Mouse (Mus musculus) heart, embryonic 10.5 days (tissue): ENCODE results near the gene Nr2c2. TPM values are rescaled to one million over a fixed set of nuclear protein-coding genes. Genes with fewer than 3 reads are reported as not detected.

Experiments
- DNase-seq: peaks from one replicate; pipeline ENCODE4 v3.0.0-alpha.2; 2017; ENCODE audit warnings: low spot score
- H3K27ac ChIP-seq: fragments of 300-500 bp; sonication (generic); 2 replicates; pipeline ENCODE4 v1.5.1; 2016; ENCODE audit warnings: mild to moderate bottlenecking
- H3K27me3 ChIP-seq: fragments of 300-500 bp; sonication (generic); 2 replicates; pipeline ENCODE4 v1.6.1; 2016; ENCODE audit warnings: mild to moderate bottlenecking; ENCODE audit not compliant: poor library complexity, insufficient read depth, severe bottlenecking
- H3K36me3 ChIP-seq: fragments of 300-500 bp; sonication (generic); 2 replicates; pipeline ENCODE4 v1.6.1; 2016; ENCODE audit warnings: mild to moderate bottlenecking, moderate library complexity
- H3K4me1 ChIP-seq: fragments of 300-500 bp; sonication (generic); 2 replicates; pipeline ENCODE4 v1.6.1; 2016; ENCODE audit warnings: mild to moderate bottlenecking
- H3K4me3 ChIP-seq: fragments of 300-500 bp; sonication (generic); 2 replicates; pipeline ENCODE4 v1.5.1; 2016; ENCODE audit warnings: mild to moderate bottlenecking, moderate library complexity
- H3K9me3 ChIP-seq: fragments of 300-500 bp; sonication (generic); 2 replicates; pipeline ENCODE4 v1.6.1; 2016; ENCODE audit warnings: mild to moderate bottlenecking, moderate library complexity
- WGBS: fragments of 180-500 bp; shearing (Covaris S2); methylation state at CpG from one replicate; pipeline ENCODE4 v1.1.7; 2016; 5-methylcytosine and 5-hydroxymethylcytosine counted together
- polyA plus RNA-seq: library from polyadenylated mRNA; unstranded; fragments of >200 nt; fragmentation: Nextera tagmentation; extraction: Ambion mirVana; gene quantifications from 2 replicates; pipeline ENCODE4 v1.2.1, GENCODE M21; 2016

Nr2c2 gene
- polyA plus RNA-seq, 1 experiment from 2014 or later = 15.0 TPM

DNA sequence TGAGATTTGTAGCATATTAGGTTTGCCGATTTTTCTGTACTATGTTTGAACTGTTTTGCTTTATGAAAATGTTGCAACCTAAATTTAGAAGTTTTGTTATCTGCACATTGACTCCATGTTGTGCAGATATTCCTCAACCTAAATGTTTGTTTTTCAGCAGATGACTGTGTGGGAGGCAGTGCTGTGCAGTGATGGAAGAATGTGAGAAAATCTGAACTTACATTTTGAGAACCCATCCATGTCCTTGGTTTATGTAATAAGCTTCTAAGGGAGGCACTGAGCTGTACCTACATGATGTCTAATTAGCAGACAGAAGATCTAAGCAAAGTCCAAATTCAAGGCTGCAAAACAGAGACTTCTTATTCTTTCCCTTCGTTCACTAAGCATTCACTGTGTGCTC lies 42.4 kb downstream of the Nr2c2 start:
- 0 out of 2 replicates have a peak, but pooled peaks cover 3% of the 10 kb centered on the region for H3K36me3 ChIP-seq
- DNase-seq = no peak
- H3K27me3 ChIP-seq = no peaks in the 10 kb centered on the region
- 94% methylated on average over 2 of the region's 2 CpGs for WGBS
- peaks cover 19% of the 10 kb centered on the region for H3K4me1 ChIP-seq
- no peaks in the 10 kb centered on the region for H3K9me3 ChIP-seq
- no peak overlapping the region for H3K4me3 ChIP-seq
- H3K27ac ChIP-seq = no peak overlapping the region

DNA sequence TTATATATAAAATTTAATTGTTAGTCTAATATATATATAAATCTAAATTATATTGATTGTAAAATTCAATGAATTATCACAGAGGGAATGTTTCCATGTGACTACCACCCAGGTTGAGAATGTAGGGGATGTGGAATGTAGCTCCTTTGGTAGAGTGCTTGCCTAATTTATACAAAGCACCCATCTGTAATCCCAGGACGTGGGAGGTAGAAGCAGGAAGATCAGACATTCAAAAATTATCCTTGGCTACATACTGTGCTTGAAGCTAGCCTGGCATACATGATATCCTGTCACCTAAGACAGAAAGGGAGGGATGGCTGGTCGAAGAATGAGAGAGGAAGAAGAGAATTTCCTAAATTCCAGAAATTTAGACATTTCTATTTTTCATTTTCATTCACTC lies 45.2 kb downstream of the Nr2c2 start:
- no peak overlapping the region for H3K27ac ChIP-seq
- WGBS = 81% methylated on average over 2 of the region's 2 CpGs
- H3K4me1 ChIP-seq = peaks cover 12% of the 10 kb centered on the region
- H3K27me3 ChIP-seq = no peaks in the 10 kb centered on the region
- no peaks in the 10 kb centered on the region for H3K9me3 ChIP-seq
- no peak for DNase-seq
- H3K36me3 ChIP-seq = peaks cover 19% of the 10 kb centered on the region
- no peak overlapping the region for H3K4me3 ChIP-seq

DNA sequence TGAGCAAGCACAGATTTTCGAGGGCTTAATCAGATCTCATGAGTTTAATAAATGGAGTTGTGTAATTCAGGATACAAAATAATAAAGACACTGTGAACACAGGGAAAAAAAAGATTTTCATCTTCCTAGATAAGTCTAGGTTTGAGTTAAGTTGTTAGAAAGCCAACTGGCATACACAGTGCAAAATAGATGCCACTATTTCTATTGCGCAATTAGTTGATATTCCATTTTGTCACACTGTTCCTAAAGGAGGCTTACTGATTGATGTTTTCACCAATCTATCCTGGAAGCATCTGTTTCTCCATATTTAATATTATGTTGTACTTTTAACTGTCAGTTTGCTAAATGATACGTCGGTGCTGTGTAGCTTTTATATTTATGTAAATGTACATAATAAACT lies 54.7 kb downstream of the Nr2c2 start:
- peaks cover 52% of the 10 kb centered on the region for H3K36me3 ChIP-seq
- no peak overlapping the region for H3K4me3 ChIP-seq
- H3K9me3 ChIP-seq = no peaks in the 10 kb centered on the region
- no peaks in the 10 kb centered on the region for H3K27me3 ChIP-seq
- H3K4me1 ChIP-seq = no peaks in the 10 kb centered on the region
- no peak for DNase-seq
- H3K27ac ChIP-seq = no peak overlapping the region
- WGBS = 93% methylated on average over 4 of the region's 4 CpGs

DNA sequence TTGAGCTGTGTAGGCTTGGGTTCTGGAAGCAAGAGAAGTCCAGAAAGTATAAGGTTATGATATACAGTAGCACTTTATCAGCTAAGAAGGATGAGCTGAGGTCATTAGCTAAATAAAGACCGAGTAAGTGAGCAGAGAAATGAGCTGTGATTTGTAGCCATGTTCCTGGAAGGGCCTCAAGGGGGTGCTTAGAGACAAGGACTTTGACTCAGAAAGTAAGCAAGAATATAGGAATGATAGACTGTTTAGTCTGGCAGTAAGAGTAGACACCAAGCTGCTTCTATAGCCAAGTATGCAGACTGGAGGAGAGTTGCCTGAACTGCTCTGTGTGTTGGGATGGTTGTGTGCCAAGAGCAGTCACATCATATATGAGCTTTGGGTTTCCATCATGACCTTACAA lies 62.6 kb downstream of the Nr2c2 start:
- 67% methylated on average over 1 of the region's 1 CpGs for WGBS
- no peaks in the 10 kb centered on the region for H3K27me3 ChIP-seq
- H3K9me3 ChIP-seq = no peaks in the 10 kb centered on the region
- no peak for DNase-seq
- H3K4me3 ChIP-seq = no peak overlapping the region
- H3K4me1 ChIP-seq = no peaks in the 10 kb centered on the region
- H3K27ac ChIP-seq = no peak overlapping the region
- peaks cover 90% of the 10 kb centered on the region for H3K36me3 ChIP-seq

DNA sequence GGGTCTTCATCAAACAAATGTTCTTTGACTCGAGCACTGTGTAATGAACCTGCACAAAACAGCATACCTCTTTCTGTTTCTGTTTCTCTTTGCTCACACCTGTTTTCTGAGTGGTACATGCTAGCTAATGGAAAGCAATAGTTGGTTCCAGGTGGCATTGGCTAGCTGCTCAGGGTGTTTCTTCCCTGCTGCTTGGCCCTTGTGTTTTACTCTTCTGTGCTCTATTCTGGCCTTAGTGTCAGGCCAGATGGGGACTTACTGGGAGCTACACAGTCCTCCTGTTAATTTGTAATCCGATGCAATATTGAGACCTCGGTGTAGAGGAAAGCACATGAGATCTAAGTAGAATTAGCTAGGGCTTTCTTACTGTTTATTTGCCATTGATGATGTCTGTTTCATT lies 67.6 kb downstream of the Nr2c2 start:
- H3K27ac ChIP-seq = no peak overlapping the region
- no peak overlapping the region for H3K4me3 ChIP-seq
- WGBS = 91% methylated on average over 3 of the region's 3 CpGs
- peaks cover 99% of the 10 kb centered on the region for H3K36me3 ChIP-seq
- DNase-seq = no peak
- H3K9me3 ChIP-seq = no peaks in the 10 kb centered on the region
- no peaks in the 10 kb centered on the region for H3K27me3 ChIP-seq
- no peaks in the 10 kb centered on the region for H3K4me1 ChIP-seq

DNA sequence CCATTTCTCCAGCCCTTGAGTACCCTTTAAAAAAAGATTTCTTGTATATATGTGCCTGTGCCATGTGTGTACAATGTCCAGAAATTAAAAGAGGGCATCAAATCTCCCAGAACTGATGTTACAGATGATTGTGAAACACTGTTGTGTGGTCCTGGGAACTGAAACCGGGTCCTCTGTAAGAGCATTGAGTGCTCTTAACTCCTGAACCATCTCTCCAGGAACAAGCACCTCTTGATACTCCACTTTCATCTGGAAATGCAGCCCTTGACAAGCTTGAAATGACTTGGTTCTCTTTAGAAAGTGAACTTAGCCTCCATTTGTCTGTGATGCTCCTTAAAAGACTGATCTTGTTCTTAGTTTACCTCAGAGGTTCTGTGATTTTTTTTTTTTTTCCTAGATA lies 71.5 kb downstream of the Nr2c2 start:
- Histone ChIP-seq H3K27me3 (no peaks in the 10 kb centered on the region), H3K4me3 (no peak overlapping the region), H3K36me3 (peaks cover 97% of the 10 kb centered on the region), H3K4me1 (no peaks in the 10 kb centered on the region), H3K27ac (no peak overlapping the region), H3K9me3 (no peaks in the 10 kb centered on the region)
- 76% methylated on average over 1 of the region's 1 CpGs for WGBS
- no peak for DNase-seq

DNA sequence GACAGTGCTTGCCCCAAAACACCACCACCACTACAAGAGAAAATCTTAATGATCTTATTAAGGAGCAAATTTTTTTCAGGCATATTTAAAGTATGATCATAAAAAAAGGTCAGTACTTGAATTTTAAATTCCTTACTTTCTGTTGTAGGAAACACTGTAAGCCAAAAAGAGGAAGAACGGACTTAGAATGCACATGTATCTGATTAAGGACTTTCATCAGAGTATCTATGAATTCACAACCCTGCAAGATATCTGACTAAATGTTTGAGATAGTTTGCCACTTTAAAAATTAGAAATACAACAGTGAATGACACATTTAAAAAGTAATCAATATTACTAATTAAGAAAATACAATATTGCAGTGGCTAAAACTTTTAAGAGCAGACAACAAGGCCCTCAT lies 85.3 kb downstream of the Nr2c2 start:
- no peak for DNase-seq
- Histone ChIP-seq H3K27ac (no peak overlapping the region), H3K4me1 (no peaks in the 10 kb centered on the region), H3K36me3 (peaks cover 82% of the 10 kb centered on the region), H3K9me3 (no peaks in the 10 kb centered on the region; the same call in 1 of the 2 replicates), H3K27me3 (no peaks in the 10 kb centered on the region), H3K4me3 (no peak overlapping the region)
- WGBS = 93% methylated on average over 1 of the region's 1 CpGs

DNA sequence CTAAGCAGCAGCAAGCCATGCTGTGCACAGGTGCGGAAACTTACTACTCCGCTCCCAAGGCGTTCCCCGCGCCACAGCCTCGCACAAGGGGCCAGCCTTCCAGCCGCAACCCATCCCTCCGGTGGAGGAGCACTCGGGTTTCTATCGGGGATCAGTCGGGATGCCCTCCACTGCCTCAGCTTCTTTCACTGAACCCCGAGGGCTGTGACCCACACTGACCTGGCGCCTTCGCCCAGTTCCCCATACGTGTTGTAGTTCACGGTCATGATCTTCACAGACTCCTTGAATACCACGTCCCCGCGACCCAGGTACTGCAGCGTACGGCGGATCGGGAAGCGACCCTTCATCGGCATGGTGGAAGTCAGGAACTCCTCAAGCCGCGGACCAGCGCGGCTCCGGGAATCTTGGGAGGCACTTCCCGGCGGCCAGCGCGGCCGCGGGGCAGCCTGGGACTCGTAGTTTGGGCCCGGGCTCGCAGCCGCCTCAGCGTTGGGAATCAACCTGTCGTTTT lies 92.5 kb downstream of the Nr2c2 start, which contains the start of gene Mrps25:
Gene Mrps25 (minus strand): TSS at position 413 of the 511 bp plus-strand sequence.
- WGBS = 0% methylated on average over 42 of the region's 42 CpGs
- no peaks in the 10 kb centered on the region for H3K27me3 ChIP-seq
- peak within 1 kb of the TSS; percentile 94 for H3K4me3 ChIP-seq
- H3K36me3 ChIP-seq = peaks cover 39% of the 10 kb centered on the region
- DNase-seq = peak; percentile 91
- H3K4me1 ChIP-seq = peaks cover 9% of the 10 kb centered on the region
- H3K9me3 ChIP-seq = no peaks in the 10 kb centered on the region; the same call in 1 of the 2 replicates
- H3K27ac ChIP-seq = peak within 1 kb of the TSS; percentile 89

DNA sequence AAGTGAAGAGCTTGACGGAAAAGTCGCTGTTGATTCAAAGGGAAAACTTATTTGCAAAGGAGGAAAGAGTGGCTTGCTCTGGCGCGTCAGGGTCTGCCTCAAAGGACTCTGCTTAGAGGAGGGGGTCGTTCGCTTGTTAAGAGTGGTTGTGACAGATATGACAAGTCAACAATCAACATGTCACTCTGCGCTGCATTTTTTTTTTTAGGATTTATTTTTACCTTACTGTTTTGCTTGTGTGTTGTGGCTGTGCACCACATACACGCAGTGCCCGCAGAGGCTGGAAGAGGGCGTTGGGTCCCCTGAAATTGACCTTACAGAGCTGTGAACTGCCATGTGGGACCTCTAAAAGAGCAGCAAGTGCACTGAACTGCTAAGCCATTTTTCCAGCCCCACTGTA lies 93.0 kb downstream of the Nr2c2 start:
- H3K36me3 ChIP-seq = peaks cover 39% of the 10 kb centered on the region
- H3K4me3 ChIP-seq = peak overlapping the region; percentile 94
- no peak for DNase-seq
- H3K27ac ChIP-seq = peak overlapping the region; percentile 89
- H3K4me1 ChIP-seq = peaks cover 9% of the 10 kb centered on the region
- no peaks in the 10 kb centered on the region for H3K27me3 ChIP-seq
- 5% methylated on average over 10 of the region's 10 CpGs for WGBS
- no peaks in the 10 kb centered on the region for H3K9me3 ChIP-seq

DNA sequence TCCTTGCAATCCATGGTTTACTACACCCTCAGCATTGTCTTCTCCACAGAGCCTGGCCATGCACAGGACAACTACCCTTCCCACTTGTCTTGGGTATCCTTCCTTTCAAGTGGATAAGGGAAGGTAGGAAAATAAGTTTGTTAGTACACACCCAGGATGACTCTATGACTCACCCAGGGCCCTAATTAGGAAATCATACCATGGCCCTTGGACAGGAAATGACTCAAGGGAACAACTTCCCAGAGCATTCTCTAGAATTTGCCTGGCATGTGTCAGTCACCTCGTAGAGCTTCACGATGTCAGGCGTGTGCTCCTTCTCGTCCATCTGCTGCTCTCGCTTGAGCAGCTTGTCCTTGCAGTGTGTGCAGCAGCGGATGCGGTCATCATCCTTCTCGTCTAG lies 108.2 kb downstream of the Nr2c2 start:
- Histone ChIP-seq H3K9me3 (no peaks in the 10 kb centered on the region), H3K4me1 (no peaks in the 10 kb centered on the region), H3K4me3 (no peak overlapping the region), H3K27ac (no peak overlapping the region), H3K36me3 (peaks cover 81% of the 10 kb centered on the region), H3K27me3 (no peaks in the 10 kb centered on the region)
- no peak for DNase-seq
- WGBS = 77% methylated on average over 8 of the region's 8 CpGs

DNA sequence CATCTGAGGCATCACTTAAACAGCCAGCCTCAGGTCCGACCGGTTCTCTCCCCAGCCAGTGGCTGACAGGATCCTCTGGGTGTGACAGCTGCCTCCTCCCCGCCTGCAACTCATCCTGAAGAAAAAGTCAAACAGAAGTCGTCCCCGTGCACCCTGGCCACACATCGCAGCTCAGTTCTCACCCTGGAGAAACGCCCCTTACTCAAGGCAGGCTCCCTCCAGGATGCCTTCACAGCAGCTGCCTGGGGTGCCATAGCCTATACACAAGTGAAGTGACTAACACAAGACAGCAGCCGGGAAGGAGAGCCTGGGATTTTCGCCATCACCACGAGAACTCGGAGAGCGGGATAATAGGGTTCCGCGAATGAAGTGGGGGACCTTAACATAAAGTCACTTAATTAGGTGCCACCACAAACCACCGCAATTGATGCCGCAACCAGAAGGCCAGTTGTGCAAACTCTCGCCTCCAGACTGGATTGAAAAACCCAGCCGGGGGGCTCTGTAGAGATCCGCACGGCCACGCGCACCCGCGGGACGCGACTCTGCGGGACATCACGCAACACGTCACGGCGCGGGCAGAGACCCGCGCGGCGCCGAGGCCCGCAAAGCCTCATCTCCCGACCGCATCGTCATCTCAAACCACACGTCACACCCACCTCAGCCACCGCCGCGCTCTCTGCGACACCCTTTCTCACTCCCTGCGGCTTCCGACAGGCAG lies 123.0 kb downstream of the Nr2c2 start:
- Histone ChIP-seq H3K9me3 (no peaks in the 10 kb centered on the region), H3K4me3 (peak overlapping the region; percentile 96), H3K36me3 (peaks cover 10% of the 10 kb centered on the region), H3K4me1 (peaks cover 10% of the 10 kb centered on the region), H3K27ac (peak overlapping the region; percentile 94), H3K27me3 (no peaks in the 10 kb centered on the region)
- DNase-seq = no peak
- WGBS = under 1% methylated on average over 48 of the region's 48 CpGs

DNA sequence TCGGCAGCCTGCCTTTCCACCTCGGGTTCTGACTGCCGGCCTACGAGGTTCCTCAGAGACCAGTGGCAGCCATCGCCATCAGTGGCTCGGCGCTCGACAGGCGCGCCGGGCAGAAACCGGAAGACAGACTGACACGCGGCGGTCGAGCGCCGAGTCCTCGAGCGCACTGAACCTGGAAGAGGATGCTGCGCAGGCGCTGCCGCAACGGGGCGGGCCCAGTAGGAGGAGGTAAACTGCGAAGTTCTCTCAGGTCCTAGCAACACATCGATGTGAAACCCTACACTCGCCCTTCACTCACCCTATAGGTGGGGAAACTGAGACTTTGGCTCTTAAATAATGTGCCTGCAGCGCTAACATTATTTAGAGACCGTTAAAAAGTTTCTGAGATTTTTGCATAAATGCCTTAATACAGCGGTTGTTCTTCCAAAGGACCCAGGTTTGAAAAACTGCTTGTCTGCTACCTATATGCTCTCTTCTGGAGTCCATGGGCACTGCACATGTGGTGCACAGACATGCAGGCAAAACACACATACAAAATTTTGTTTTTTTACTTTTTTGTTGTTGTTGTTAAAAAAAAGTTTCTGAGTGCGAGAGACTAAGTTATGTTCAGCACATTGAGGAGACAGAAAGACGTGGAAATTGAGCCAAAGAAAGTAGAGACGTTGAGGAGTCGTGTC lies 123.7 kb downstream of the Nr2c2 start, which contains the start of gene Rbsn:
Gene Rbsn (minus strand): TSS at position 153 of the 677 bp plus-strand sequence.
- 11% methylated on average over 35 of the region's 35 CpGs for WGBS
- peak within 1 kb of the TSS; percentile 96 for H3K4me3 ChIP-seq
- H3K4me1 ChIP-seq = peaks cover 10% of the 10 kb centered on the region
- peak; percentile 97 for DNase-seq
- no peaks in the 10 kb centered on the region for H3K9me3 ChIP-seq
- peaks cover 10% of the 10 kb centered on the region for H3K36me3 ChIP-seq
- H3K27me3 ChIP-seq = no peaks in the 10 kb centered on the region
- peak within 1 kb of the TSS; percentile 94 for H3K27ac ChIP-seq

DNA sequence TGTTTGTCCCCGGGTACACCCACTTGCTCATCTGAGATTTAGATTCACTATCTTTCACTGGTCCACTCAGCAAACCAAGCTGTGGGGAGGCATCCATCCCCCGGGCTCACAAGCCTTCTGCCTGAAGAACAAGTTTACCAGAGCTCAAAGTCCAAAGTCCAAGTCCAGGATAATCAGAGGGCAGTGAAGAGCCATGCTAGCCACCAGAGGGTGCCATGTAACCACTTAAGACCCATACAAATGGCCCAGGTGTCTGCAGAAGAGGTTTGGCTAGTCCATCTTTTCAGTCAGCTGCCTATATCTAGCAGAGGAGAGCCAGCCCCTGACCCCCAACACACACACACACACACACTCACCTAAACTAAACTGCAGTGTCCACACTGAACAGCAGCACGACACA lies 128.3 kb downstream of the Nr2c2 start:
- Histone ChIP-seq H3K36me3 (no peaks in the 10 kb centered on the region), H3K27me3 (no peaks in the 10 kb centered on the region), H3K9me3 (no peaks in the 10 kb centered on the region), H3K4me1 (peaks cover 3% of the 10 kb centered on the region; the same call in 1 of the 2 replicates), H3K27ac (no peak overlapping the region), H3K4me3 (no peak overlapping the region)
- no peak for DNase-seq
- WGBS = 45% methylated on average over 3 of the region's 3 CpGs
